Mouse (Mus musculus) olfactory bulb, adult 2 months (tissue): ENCODE measurements at regions not wholly inside any gene's neighbourhood (a gene's known extent, or its start where the extent isn't known, plus 50 kb on each side); places are given as distances from the start of the nearest gene placed in this dataset.

Experiments used
- CTCF ChIP-seq: fragments of 200-500 bp; IDR thresholded peaks from 2 replicates; pipeline ENCODE4 v1.5.1; 2012; ENCODE audit warnings: low read depth, mild to moderate bottlenecking, low read length, moderate library complexity; ENCODE audit not compliant: insufficient read depth
- POLR2A ChIP-seq: fragments of 200-500 bp; IDR thresholded peaks from 2 replicates; pipeline ENCODE4 v1.6.1; 2012; ENCODE audit warnings: mild to moderate bottlenecking, low read depth, low read length, moderate library complexity; ENCODE audit not compliant: insufficient read depth

- TF ChIP-seq CTCF, result no peak
- TF ChIP-seq POLR2A, result no peak
Measured at GRCm38 (mm10) chr3:120884189-120884588, 287.3 kb downstream of the Rwdd3 start.
